Mouse (Mus musculus) liver, embryonic 14.5 days (tissue): ENCODE results near the gene Hexdc.

Experiments
- CTCF ChIP-seq: IDR thresholded peaks from 2 replicates; pipeline ENCODE4 v1.5.1; 2016; ENCODE audit warnings: antibody characterized with exemption, low read depth, control low read depth
- EP300 ChIP-seq: IDR thresholded peaks from 2 replicates; pipeline ENCODE4 v1.6.1; 2016; ENCODE audit warnings: antibody characterized with exemption, low read depth

DNA sequence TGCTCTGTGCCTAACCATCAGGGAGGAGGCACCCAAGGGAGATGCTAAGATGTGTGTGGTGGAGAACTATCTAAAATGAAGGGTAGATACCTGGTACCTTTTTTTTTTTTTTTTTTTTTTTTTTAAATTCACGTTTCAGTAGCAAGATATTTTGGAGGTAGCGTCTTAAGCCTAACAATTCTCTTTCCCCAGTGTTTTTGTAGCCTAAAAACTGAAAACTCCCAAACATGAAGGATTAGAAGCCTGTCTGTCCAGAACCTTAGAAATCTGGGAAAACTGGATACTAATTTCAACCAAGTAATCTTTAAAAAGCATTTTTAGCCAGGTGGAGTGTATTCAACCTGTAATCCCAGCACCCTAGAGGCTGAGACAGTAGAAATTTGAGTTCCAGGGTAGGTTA is 56.8 kb downstream of the Hexdc start:
- TF ChIP-seq CTCF (no peak), EP300 (no peak)
